ENCODE assay signal across 8 mouse cellular contexts in genomic region chr6:113000666-113001287, GRCm38 (mm10). TPM values are rescaled to one million over a fixed set of nuclear protein-coding genes. Genes with fewer than 3 reads are reported as not detected.
A peak's percentile ranks its signal among the peaks of the same experiment; 100 is the strongest.
DNase-seq lines count a peak whose midpoint lies in the region; ATAC-seq and TF ChIP-seq lines count a peak whose summit lies in the region.

No protein-coding gene starts in this region.

- no peaks in the 10 kb centered on the region for H3K36me3 ChIP-seq in CH12.LX (replicated peaks in 1 of 2; ENCODE audit: control insufficient read depth in 1 of 2, insufficient read depth in 1 of 2, low read length in 1 of 2)
- no peaks in the 10 kb centered on the region for H3K36me3 ChIP-seq in forebrain, embryonic 12.5 days (replicated peaks)
- H3K36me3 ChIP-seq in heart, postnatal 0 days (replicated peaks; ENCODE audit: control insufficient read depth, insufficient read depth, low read length), result no peaks in the 10 kb centered on the region
- H3K36me3 ChIP-seq in liver, embryonic 14.5 days (replicated peaks; ENCODE audit: control insufficient read depth, insufficient read depth, low read depth), result no peaks in the 10 kb centered on the region
- no peaks in the 10 kb centered on the region for H3K36me3 ChIP-seq in neural tube, embryonic 11.5 days (ENCODE audit: control insufficient read depth, insufficient read depth, low read length)
- H3K36me3 ChIP-seq in stomach, postnatal 0 days (ENCODE audit: control insufficient read depth, insufficient read depth, low read length), result no peaks in the 10 kb centered on the region

- H3K9ac ChIP-seq in CH12.LX (ENCODE audit: insufficient read depth, low read depth), result peak overlapping the region; percentile 8; the same call in 1 of the 2 replicates
- no peak overlapping the region for H3K9ac ChIP-seq in forebrain, embryonic 12.5 days
- H3K9ac ChIP-seq in heart, postnatal 0 days (replicated peaks; ENCODE audit: low read depth, low read length), result no peak overlapping the region
- H3K9ac ChIP-seq in liver, embryonic 14.5 days (replicated peaks), result no peak overlapping the region
- H3K9ac ChIP-seq in neural tube, embryonic 11.5 days (ENCODE audit: low read length), result peak overlapping the region; percentile 16; the same call in 1 of the 2 replicates
- H3K9ac ChIP-seq in stomach, postnatal 0 days (ENCODE audit: low read length), result peak overlapping the region; percentile 27; the same call in 1 of the 2 replicates

- 34% methylated on average over 11 of the region's 11 CpGs for WGBS in forebrain, embryonic 12.5 days
- WGBS in heart, postnatal 0 days, result 29% methylated on average over 11 of the region's 11 CpGs
- 31% methylated on average over 11 of the region's 11 CpGs for WGBS in liver, embryonic 14.5 days (ENCODE audit: insufficient replicate concordance)
- 44% methylated on average over 11 of the region's 11 CpGs for WGBS in neural tube, embryonic 11.5 days
- WGBS in stomach, postnatal 0 days, result 30% methylated on average over 11 of the region's 11 CpGs

- H3K4me2 ChIP-seq in CH12.LX (ENCODE audit: insufficient read depth, low read depth, poor library complexity, severe bottlenecking), result peak overlapping the region; percentile 68; the same call in 1 of the 2 replicates
- no peak overlapping the region for H3K4me2 ChIP-seq in forebrain, embryonic 12.5 days
- H3K4me2 ChIP-seq in heart, postnatal 0 days (ENCODE audit: low read depth, low read length), result peak overlapping the region; percentile 27; the same call in 1 of the 2 replicates
- no peak overlapping the region for H3K4me2 ChIP-seq in liver, embryonic 14.5 days (ENCODE audit: low read depth)
- H3K4me2 ChIP-seq in neural tube, embryonic 11.5 days (ENCODE audit: low read depth), result no peak overlapping the region
- peak overlapping the region; percentile 23; the same call in 1 of the 2 replicates for H3K4me2 ChIP-seq in stomach, postnatal 0 days (replicated peaks; ENCODE audit: low read depth)

- TF ChIP-seq RAD21 in CH12.LX (IDR thresholded peaks at IDR 0.05; ENCODE audit: low read depth, low read length), result peak; percentile 99

- dilution Hi-C loops in CH12.LX (cut with MboI; ENCODE audit: extremely low pct_ligation_motif_present, extremely low pct_unique_long_range_greater_than_20kb, low sequenced_read_pairs), result no loop called here

- H3K27ac ChIP-seq in CH12.LX (ENCODE audit: insufficient read depth, low read depth), result no peak overlapping the region
- H3K27ac ChIP-seq in forebrain, embryonic 12.5 days, result no peak overlapping the region
- no peak overlapping the region for H3K27ac ChIP-seq in heart, postnatal 0 days (ENCODE audit: low read depth)
- H3K27ac ChIP-seq in liver, embryonic 14.5 days, result no peak overlapping the region
- no peak overlapping the region for H3K27ac ChIP-seq in neural tube, embryonic 11.5 days (ENCODE audit: low read depth, low read length)
- H3K27ac ChIP-seq in stomach, postnatal 0 days (replicated peaks), result no peak overlapping the region

- H3K4me3 ChIP-seq in CH12.LX (replicated peaks in 1 of 3; ENCODE audit: low read depth in 2 of 3, low read length in 2 of 3, poor library complexity in 1 of 3), result no peak overlapping the region
- no peak overlapping the region for H3K4me3 ChIP-seq in forebrain, embryonic 12.5 days (replicated peaks)
- H3K4me3 ChIP-seq in heart, postnatal 0 days (ENCODE audit: low read depth, low read length), result no peak overlapping the region
- no peak overlapping the region for H3K4me3 ChIP-seq in liver, embryonic 14.5 days (ENCODE audit: insufficient read depth in 1 of 2, low read depth in 2 of 2, low read length in 2 of 2)
- H3K4me3 ChIP-seq in neural tube, embryonic 11.5 days (ENCODE audit: low read depth, low read length), result no peak overlapping the region
- no peak overlapping the region for H3K4me3 ChIP-seq in stomach, postnatal 0 days (ENCODE audit: low read depth, low read length)

- H3K79me2 ChIP-seq in CH12.LX (replicated peaks; ENCODE audit: control insufficient read depth, extremely low read depth, insufficient read depth, poor library complexity, severe bottlenecking), result no peaks in the 10 kb centered on the region

- H3K27me3 ChIP-seq in CH12.LX (replicated peaks), result peaks cover 1% of the 10 kb centered on the region
- no peaks in the 10 kb centered on the region for H3K27me3 ChIP-seq in forebrain, embryonic 12.5 days
- H3K27me3 ChIP-seq in heart, postnatal 0 days (ENCODE audit: control insufficient read depth, insufficient read depth, low read length), result no peaks in the 10 kb centered on the region
- H3K27me3 ChIP-seq in liver, embryonic 14.5 days (ENCODE audit: control insufficient read depth, insufficient read depth, low read length), result no peaks in the 10 kb centered on the region
- H3K27me3 ChIP-seq in neural tube, embryonic 11.5 days (ENCODE audit: control insufficient read depth, insufficient read depth, low read length), result no peaks in the 10 kb centered on the region
- H3K27me3 ChIP-seq in stomach, postnatal 0 days (ENCODE audit: control insufficient read depth, insufficient read depth, low read length), result no peaks in the 10 kb centered on the region; the same call in 1 of the 2 replicates

- H3K9me3 ChIP-seq in CH12.LX (replicated peaks; ENCODE audit: low read length), result no peaks in the 10 kb centered on the region
- H3K9me3 ChIP-seq in forebrain, embryonic 12.5 days, result no peaks in the 10 kb centered on the region
- H3K9me3 ChIP-seq in heart, postnatal 0 days (replicated peaks; ENCODE audit: control insufficient read depth, low read length), result no peaks in the 10 kb centered on the region
- H3K9me3 ChIP-seq in liver, embryonic 14.5 days (ENCODE audit: control insufficient read depth, low read length), result no peaks in the 10 kb centered on the region
- no peaks in the 10 kb centered on the region for H3K9me3 ChIP-seq in neural tube, embryonic 11.5 days (ENCODE audit: control insufficient read depth, low read length)
- H3K9me3 ChIP-seq in stomach, postnatal 0 days (ENCODE audit: control insufficient read depth, low read length), result no peaks in the 10 kb centered on the region

- TF ChIP-seq EP300 in CH12.LX (IDR thresholded peaks at IDR 0.05; ENCODE audit: low read length), result no peak
- TF ChIP-seq EP300 in heart, postnatal 0 days (IDR thresholded peaks at IDR 0.05; ENCODE audit: low read depth), result no peak
- TF ChIP-seq EP300 in liver, embryonic 14.5 days (IDR thresholded peaks at IDR 0.05; ENCODE audit: low read depth), result no peak
- TF ChIP-seq EP300 in stomach, postnatal 0 days (optimal IDR thresholded peaks at IDR 0.05), result no peak

- DNase-seq in CH12.LX (ENCODE audit: extremely low read depth), result peak; percentile 87
- DNase-seq in c-Kit-positive CD71-positive TER-119-negative erythroid progenitor cells, embryonic 14.5 days (ENCODE audit: low read depth), result peak; percentile 63
- peak; percentile 91 for DNase-seq in heart, postnatal 0 days (ENCODE audit: low spot score)
- peak; percentile 89 to 94 for DNase-seq in kidney, postnatal 36 days
- DNase-seq in liver, embryonic 14.5 days (ENCODE audit: low read depth in 3 of 3, low spot score in 3 of 3), result peak; percentile 50 to 54 (median 50)
- peak; percentile 88 for DNase-seq in neural tube, embryonic 11.5 days (ENCODE audit: low spot score)
- peak; percentile 90 for DNase-seq in stomach, postnatal 0 days (ENCODE audit: low spot score)

- in situ Hi-C loops in CH12.LX (cut with MboI; ENCODE audit: low pct_ligation_motif_present, low pct_unique_long_range_greater_than_20kb, low sequenced_read_pairs), result loop anchor here (5.0 kb wide), 1 partner anchor 298 kb away; no protein-coding TSS in a partner anchor

- peak; percentile 94 for ATAC-seq in forebrain, embryonic 12.5 days (ENCODE audit: low FRiP score)
- peak; percentile 90 for ATAC-seq in heart, postnatal 0 days (ENCODE audit: insufficient read depth, low read depth)
- ATAC-seq in liver, embryonic 14.5 days (ENCODE audit: insufficient read depth), result peak; percentile 43; the same call in 1 of the 2 replicates
- peak; percentile 88 for ATAC-seq in neural tube, embryonic 11.5 days (ENCODE audit: insufficient read depth, low FRiP score, low TSS enrichment)
- ATAC-seq in stomach, postnatal 0 days (ENCODE audit: low FRiP score, low TSS enrichment), result peak; percentile 92

- peaks cover 0 to 7% of the 10 kb centered on the region in 2 experiments; a peak in 1 of 4 replicates for H3K4me1 ChIP-seq in CH12.LX (ENCODE audit: control insufficient read depth in 1 of 2, insufficient read depth in 2 of 2)
- H3K4me1 ChIP-seq in forebrain, embryonic 12.5 days, result peaks cover 14% of the 10 kb centered on the region
- H3K4me1 ChIP-seq in heart, postnatal 0 days (ENCODE audit: control insufficient read depth, insufficient read depth), result no peaks in the 10 kb centered on the region
- H3K4me1 ChIP-seq in liver, embryonic 14.5 days (replicated peaks; ENCODE audit: control insufficient read depth in 2 of 2, insufficient read depth in 2 of 2, low read length in 1 of 2), result no peaks in the 10 kb centered on the region
- no peaks in the 10 kb centered on the region; the same call in 1 of the 2 replicates for H3K4me1 ChIP-seq in neural tube, embryonic 11.5 days (ENCODE audit: control insufficient read depth, insufficient read depth, low read length)
- H3K4me1 ChIP-seq in stomach, postnatal 0 days (replicated peaks; ENCODE audit: control insufficient read depth, insufficient read depth), result 0 out of 2 replicates have a peak, but pooled peaks cover 3% of the 10 kb centered on the region

- no peak for TF ChIP-seq POLR2A in CH12.LX (IDR thresholded peaks at IDR 0.05; ENCODE audit: low read depth, low read length)

- TF ChIP-seq CTCF in CH12.LX (conservative IDR thresholded peaks at IDR 0.05 in 1 of 2, IDR thresholded peaks at IDR 0.05 in 1 of 2; ENCODE audit: low read depth in 2 of 2, low read length in 2 of 2), result peak; percentile 76 to 98
- TF ChIP-seq CTCF in heart, postnatal 0 days (IDR thresholded peaks at IDR 0.05; ENCODE audit: low read depth), result peak; percentile 89
- peak; percentile 83 for TF ChIP-seq CTCF in liver, embryonic 14.5 days (IDR thresholded peaks at IDR 0.05; ENCODE audit: low read depth)
- peak; percentile 96 for TF ChIP-seq CTCF in stomach, postnatal 0 days (IDR thresholded peaks at IDR 0.05; ENCODE audit: low read depth)

RNA-seq across cellular contexts. Expression of gene Thumpd3, which starts 45.2 kb away (rescaled TPM):
- 37.1 and 43.4 TPM in 2 replicates for total RNA-seq in CH12.LX (2012; rRNA removed)
- total RNA-seq in CH12.LX (2014; rRNA removed), result 78.1 and 89.0 TPM in 2 replicates
- 66.2 and 69.3 TPM in 2 replicates for polyA plus RNA-seq in CH12.LX (2012; ENCODE audit: insufficient read length, low read depth)
- 66.5 and 68.4 TPM in 2 replicates for polyA plus RNA-seq in forebrain, embryonic 12.5 days (2016; fragmentation: Nextera tagmentation; extraction: Ambion mirVana)
- total RNA-seq in heart, postnatal 0 days (2014; rRNA removed; ENCODE audit: low replicate concordance), result 22.6 and 29.8 TPM in 2 replicates
- 28.3 and 28.8 TPM in 2 replicates for polyA plus RNA-seq in heart, postnatal 0 days (2015; fragmentation: Nextera tagmentation; extraction: Ambion mirVana)
- polyA plus RNA-seq in liver, embryonic 14.5 days (2012; rRNA removed), result 14.0 and 19.6 TPM in 2 replicates
- 35.4 and 35.7 TPM in 2 replicates for polyA plus RNA-seq in liver, embryonic 14.5 days (2014; fragmentation: Nextera tagmentation; extraction: Ambion mirVana)
- polyA plus RNA-seq in neural tube, embryonic 11.5 days (2014; fragmentation: Nextera tagmentation; extraction: Ambion mirVana), result 50.4 and 52.9 TPM in 2 replicates
- polyA plus RNA-seq in stomach, postnatal 0 days (2015; fragmentation: Nextera tagmentation; extraction: Ambion mirVana), result 33.6 and 34.0 TPM in 2 replicates

RNA-seq across cellular contexts. Expression of gene Srgap3, which starts 53.7 kb away (rescaled TPM):
- total RNA-seq in CH12.LX (2012; rRNA removed), result 2.1 and 2.3 TPM in 2 replicates
- total RNA-seq in CH12.LX (2014; rRNA removed), result 1.0 and 1.5 TPM in 2 replicates
- polyA plus RNA-seq in CH12.LX (2012; ENCODE audit: insufficient read length, low read depth), result 3.5 and 4.5 TPM in 2 replicates
- 36.6 and 39.9 TPM in 2 replicates for polyA plus RNA-seq in forebrain, embryonic 12.5 days (2016; fragmentation: Nextera tagmentation; extraction: Ambion mirVana)
- total RNA-seq in heart, postnatal 0 days (2014; rRNA removed; ENCODE audit: low replicate concordance), result 0.70 TPM in 1 of 2 replicates, not detected in the other
- 0.19 and 0.33 TPM in 2 replicates for polyA plus RNA-seq in heart, postnatal 0 days (2015; fragmentation: Nextera tagmentation; extraction: Ambion mirVana)
- polyA plus RNA-seq in liver, embryonic 14.5 days (2012; rRNA removed), result 0.26 and 0.27 TPM in 2 replicates
- 0.20 and 0.35 TPM in 2 replicates for polyA plus RNA-seq in liver, embryonic 14.5 days (2014; fragmentation: Nextera tagmentation; extraction: Ambion mirVana)
- polyA plus RNA-seq in neural tube, embryonic 11.5 days (2014; fragmentation: Nextera tagmentation; extraction: Ambion mirVana), result 37.4 and 42.0 TPM in 2 replicates
- 1.5 and 1.6 TPM in 2 replicates for polyA plus RNA-seq in stomach, postnatal 0 days (2015; fragmentation: Nextera tagmentation; extraction: Ambion mirVana)

Comparison
In these comparisons a context has a peak if more than half of its experiments do, and no peak if none do; other contexts are left out.
1. H3K4me2 ChIP-seq: peak in CH12.LX (single experiment), heart, postnatal 0 days (single experiment) and stomach, postnatal 0 days (single experiment); none in forebrain, embryonic 12.5 days (single experiment), liver, embryonic 14.5 days (single experiment) and neural tube, embryonic 11.5 days (single experiment).
2. H3K9ac ChIP-seq: peak in CH12.LX (single experiment), neural tube, embryonic 11.5 days (single experiment) and stomach, postnatal 0 days (single experiment); none in forebrain, embryonic 12.5 days (single experiment), heart, postnatal 0 days (single experiment) and liver, embryonic 14.5 days (single experiment).
3. ATAC-seq: peak in every context shown above with its lines; median percentile 94 in forebrain, embryonic 12.5 days; 92 in stomach, postnatal 0 days; 90 in heart, postnatal 0 days; 88 in neural tube, embryonic 11.5 days; 43 in liver, embryonic 14.5 days.
4. Peak in every context shown above with its lines, with median percentiles within 50 percentile points of each other: DNase-seq and CTCF ChIP-seq.